Mouse (Mus musculus) thymus, adult 2 months (tissue): ENCODE measurements around the gene Paqr3.

ENCODE experiments used
- CTCF ChIP-seq: fragments of 200-500 bp; IDR thresholded peaks from 2 replicates; pipeline ENCODE4 v1.5.1; 2012; ENCODE audit warnings: mild to moderate bottlenecking, control low read depth, low read length, moderate library complexity, borderline replicate concordance; ENCODE audit not compliant: control insufficient read depth, poor library complexity, insufficient read depth; ENCODE audit errors: extremely low read depth
- POLR2A ChIP-seq: fragments of 200-500 bp; IDR thresholded peaks from 2 replicates; pipeline ENCODE4 v1.6.1; 2012; ENCODE audit warnings: mild to moderate bottlenecking, low read length, control low read depth, moderate library complexity; ENCODE audit not compliant: control insufficient read depth, poor library complexity, insufficient read depth; ENCODE audit errors: extremely low read depth

DNA sequence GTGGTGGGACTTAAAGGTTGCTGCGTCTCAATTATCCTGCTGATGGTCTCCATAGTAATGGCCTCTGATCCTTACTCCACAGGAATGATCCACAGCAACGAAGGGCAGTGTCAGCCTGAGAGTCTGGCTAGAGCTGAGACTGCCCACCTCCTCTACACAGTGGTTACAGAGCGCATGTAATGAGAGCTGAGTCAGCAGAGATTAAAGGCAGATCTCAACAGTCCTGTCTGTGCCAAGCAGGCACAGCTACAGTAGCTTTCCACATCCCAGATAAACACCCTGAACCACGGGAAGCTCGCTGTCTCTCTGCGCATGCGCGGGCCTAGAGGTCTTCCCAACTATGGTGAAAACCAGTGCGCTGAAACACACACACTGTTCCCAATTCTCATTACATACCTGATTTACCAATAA lies 13.8 kb downstream of the Paqr3 start:
- TF ChIP-seq CTCF (no peak), POLR2A (no peak)
